Mouse (Mus musculus) thymus, postnatal 25 days (tissue): ENCODE data around the gene Ninl.

Source experiments
- DNase-seq: peaks from one replicate; pipeline ENCODE4 v3.0.0; 2022

The Ninl gene

DNA sequence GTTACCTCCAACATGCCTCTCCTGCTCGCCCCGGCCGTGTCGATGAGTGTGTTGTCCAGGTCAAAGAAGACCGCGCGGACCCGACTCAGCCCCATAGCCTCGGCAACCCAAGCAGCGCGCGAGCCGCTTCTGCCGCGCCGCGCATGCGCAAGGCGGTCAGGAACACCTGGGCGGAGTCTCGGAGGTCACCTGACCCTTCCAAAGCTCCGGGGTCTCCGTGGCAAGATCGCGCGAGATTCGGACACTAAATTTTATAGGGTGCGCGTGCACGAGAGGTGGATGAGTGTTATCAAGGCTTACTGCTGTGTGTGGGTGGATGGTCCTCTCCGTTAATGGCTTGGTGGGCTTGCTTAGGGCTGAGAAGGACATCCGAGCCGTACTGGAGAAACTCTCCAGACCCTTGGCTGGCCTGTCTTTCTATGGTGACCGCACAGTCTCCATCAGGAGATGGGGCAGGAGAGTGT lies at the start of gene Ninl, which contains the start of gene Nanp:
TSS of gene Ninl (minus strand) at position 151 of the 464 bp plus-strand sequence.
TSS of gene Nanp (minus strand) at position 167 of the 464 bp plus-strand sequence.
- DNase-seq: peak; percentile 93

DNA sequence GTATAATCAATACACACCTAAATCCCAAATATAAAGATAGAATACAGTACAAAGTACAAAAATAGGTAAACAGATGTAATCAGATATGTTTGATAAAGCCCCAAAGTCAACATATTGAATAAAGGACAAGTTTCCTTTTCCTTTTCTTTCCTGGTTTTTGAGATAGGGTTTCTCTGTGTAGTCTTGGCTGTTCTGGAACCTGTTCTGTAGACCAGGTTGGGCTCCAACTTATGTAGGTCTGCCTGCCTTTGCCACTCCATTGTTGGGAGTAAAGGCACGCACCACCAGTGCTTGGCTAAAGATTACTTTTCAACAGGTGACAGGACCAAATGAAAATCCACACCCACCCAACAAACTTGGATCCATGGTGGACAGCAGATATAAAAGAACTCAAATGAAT lies 17.5 kb upstream of the Ninl start:
- DNase-seq: no peak

DNA sequence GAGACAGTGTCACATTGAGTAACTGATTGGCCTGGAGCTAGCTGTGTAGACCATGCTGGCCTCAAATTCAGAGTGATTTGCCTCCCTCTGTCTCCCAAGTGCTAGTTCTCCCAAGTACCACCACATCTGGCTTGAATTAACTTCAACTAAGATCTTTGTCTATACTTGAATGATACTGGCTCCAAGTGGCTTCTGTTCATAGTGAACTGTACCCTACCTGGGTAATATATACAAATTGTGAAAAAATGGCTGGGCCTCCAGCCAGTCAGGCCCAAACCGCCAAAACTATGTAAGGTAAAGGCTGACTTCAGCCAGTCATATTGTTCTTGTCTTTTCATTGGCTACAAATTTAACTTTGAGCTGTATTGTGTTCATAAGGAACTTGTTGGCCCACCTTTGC lies 1.2 kb upstream of the Ninl start:
- no peak for DNase-seq

DNA sequence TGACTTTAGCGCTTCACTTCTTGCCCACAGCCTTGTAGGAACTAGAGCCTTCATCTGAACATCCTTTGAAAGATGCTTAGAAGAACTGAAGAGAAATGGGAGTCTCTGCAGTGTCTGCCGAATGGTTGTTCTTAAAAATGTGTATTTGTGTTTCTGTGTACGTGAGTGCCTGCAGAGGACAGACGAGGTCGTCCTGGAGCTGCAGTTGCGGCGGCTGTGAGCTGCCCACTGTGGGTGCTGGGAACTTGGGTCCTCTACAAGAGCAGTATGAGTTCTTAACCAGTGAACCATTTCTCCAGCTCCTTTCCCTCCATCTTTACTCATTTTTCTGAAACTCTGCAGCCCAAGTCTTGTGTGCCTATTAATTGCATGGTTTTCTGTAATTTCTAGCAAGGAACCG lies 544 bp upstream of the Ninl start:
- DNase-seq: no peak

DNA sequence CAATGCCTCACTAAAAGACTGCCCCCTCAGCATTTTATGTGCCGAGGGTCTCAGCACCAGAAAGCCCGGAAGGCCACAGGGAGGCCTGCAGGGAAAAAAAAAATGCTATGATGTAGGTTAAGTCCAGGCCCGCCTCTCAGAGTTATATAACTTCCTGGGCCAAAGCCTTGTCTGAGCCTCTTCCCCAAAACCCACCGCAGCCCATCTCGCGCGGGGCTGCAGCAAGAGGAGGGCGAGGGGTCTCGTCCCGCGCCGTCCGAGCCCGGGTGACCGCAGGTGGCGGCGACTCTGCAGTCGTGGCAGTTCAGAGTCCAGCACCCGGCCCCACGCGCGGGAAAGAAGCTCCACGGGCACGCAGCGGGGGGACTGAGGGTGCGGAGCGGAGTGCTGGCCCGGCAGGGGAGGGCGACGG lies 365 bp downstream of the Ninl start:
- DNase-seq: no peak

DNA sequence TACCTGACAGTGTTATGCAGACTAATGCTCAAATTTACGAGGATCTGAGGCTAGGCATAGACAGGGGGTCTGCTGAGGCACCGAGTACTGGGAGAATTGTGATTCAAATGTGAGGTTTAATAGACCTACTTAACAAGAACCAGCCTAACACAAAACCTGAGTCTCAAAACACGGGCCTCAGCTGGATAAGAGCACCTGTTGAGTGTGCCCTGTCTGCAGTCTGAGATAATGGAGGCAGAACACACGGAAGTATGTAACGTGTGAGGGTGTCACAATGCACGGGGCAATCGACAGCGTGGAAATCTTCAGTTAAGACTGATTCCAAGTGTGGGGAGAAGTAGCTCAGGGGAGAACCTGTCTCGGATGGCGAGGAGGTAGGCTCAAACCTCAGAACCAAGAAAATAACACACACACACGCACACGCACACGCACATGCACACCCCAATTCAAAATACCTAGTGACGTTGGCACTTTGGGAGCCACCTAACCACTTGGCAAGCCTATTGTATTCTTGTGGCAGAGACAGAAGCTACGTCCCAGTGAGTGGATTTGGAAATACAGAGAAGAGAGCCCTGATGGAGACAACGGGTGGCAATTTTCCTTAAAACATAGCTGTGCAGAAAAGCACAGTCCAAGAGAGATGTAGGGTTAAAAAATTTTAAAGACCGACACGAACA lies 1.2 kb downstream of the Ninl start:
- no peak for DNase-seq

DNA sequence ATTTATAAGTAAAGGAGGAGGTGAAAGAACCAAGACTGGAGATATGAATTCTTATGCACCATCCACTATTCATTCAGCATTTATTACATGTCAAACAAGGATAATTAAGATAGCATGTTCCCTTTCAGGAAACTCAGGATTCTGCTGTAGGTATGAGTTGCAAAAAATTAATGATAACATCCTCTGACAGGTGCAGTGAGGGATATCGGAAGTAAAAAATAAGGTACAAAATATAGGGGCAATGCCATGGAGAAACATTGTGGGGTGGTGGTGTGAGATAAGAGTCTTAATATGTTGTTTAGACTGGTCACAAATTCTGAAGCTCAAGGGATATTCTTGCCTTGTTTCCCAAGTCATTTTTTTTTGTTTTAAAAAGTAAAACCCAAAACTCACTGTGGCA lies 1.9 kb downstream of the Ninl start:
- DNase-seq: no peak

DNA sequence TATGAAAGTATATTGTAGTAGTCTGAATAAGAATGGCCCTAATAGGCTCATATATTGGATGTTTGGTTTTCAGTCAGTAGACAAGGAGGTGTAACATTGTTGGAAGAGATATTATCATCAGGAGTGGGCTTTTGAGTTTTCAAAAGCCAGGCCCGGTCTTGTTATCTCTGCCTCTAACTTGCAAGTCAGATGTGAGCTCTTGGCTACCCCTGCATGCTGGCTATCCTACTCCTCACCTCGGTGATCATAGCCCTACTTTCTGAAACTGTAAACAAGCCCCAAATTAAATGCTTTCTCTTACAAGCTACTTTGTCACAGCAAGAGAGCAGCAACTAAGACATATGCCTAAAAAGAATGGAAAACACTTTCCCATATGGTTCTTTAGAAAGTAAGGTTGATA lies 2.5 kb downstream of the Ninl start:
- DNase-seq: no peak

DNA sequence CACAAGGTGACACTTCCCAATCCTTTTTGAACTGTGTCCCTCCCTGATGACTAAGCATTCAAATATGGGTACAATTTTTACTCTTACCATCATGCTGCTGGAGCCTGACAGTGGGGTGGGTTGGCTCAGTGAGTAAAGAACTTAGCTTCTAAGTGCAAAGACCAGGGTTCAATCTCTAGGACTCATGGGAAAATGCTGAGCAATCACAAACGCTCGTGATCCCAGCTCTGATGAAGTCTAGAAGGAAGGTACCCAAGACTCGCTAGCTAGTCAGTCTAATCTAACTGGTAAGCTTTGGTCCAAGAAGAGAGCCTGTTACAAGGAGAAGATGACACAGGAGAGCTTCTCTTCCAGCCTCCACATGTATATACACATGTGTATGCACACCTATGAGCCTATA lies 4.7 kb downstream of the Ninl start:
- DNase-seq: no peak

DNA sequence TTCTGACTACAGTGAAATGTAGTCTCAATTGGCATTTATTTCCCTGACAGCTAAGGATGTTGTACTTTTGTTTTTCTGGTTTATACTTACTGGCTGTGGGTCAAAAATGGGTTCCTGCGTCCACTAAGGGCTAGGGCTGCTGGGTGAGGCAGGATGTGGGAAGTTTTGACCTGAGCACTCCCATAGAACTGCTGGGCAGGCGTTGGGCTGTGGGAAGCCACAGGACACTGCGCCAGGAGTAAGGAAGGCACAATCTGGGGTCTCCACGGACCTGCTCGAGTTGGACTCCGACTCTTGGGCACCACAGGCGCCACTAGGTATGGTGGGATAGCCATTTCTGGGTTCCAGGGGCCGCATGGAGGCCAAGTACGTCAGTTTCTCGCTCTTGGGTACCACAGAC lies 18.0 kb downstream of the Ninl start:
- no peak for DNase-seq

DNA sequence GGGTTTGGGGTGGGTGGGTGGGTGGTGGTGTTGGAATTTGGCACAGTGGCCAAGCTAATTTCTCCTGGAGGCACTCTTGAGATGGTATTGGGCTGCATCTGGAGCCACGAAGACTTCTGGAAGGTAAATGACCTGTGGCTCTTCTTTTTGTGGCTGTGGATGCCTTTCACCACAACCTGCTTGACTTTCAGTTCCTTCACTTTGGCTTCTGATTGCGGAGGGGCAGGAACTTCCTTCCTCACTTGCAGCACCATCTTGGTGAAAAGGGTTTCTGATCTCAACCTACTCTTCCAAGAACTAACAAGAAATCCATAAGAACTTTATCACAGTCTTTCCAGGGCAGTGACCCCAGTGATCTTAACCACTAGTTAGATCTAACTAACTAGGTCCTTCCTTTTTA lies 23.9 kb downstream of the Ninl start:
- no peak for DNase-seq

DNA sequence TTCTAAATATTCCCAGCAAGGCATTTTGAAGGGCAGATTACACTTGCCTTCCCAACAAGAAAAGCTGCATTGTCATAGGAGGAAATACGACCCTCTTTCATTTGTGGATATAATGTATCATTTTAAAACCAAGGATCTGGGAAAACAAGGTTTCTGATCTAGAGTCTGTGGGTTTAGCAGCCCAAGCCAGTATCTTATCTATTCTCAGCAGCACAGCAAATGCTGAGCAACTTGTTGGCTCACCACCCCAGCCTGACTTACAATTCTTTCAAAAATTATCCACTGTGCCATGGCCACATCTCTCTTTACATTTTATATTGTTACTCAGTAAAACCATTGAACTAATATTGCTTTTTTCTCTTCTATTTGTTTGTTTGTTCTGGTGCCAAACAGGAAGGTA lies 27.9 kb downstream of the Ninl start:
- no peak for DNase-seq

DNA sequence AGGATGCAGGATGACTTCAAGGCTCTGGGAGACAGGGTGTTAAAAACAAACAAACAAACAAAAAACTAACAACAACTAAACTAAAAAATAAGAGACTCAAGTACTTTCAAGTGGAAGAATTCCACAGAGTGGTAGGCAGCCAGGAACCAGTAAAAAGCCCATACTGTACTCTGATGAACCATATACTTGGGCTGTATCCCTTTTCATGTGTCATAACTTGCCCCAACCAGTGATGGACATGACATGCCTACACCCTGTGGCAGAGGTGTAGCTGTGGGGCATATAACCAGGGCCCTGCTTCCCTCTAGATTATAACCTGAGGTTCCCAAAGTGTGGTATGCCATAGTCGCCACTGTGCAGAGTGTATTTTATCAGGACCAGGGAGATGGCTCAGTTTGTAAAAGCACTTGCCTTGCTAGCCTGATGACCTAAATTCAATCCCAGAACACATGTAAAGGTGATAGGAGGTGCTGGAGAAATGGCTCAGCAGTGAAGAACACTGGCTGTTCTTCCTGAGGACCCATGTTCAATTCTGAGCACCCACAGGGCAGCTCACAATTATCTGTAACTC lies 29.6 kb downstream of the Ninl start:
- no peak for DNase-seq

DNA sequence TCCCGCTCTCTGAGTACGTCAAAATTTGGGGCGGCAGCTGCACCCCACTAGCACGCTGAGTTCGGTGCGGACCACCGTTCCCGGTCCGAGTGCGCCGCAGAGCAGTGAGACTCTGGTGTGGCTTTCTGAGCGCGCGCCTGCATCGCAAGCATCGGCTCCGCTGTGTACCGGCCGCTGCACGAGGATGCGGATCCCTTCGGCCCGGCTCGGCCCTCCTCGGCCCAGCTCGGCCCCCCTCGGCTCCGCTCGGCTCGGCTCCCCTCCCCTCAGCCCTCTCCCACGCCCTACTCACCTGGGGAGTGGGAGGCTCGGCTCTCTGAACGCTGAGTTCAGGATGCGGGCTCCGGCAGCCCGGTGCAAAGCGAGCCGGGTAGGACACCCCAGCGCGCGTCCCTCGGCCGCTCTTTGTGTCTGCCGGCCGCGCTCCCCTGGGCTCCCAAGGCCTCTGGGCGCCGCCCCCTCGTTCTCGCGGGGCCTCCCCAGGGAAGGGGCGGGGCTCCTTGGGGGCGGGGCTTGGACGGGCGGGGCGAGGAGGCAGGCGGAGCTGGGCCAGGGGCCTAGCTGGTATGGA lies 30.2 kb downstream of the Ninl start:
- peak; percentile 23 for DNase-seq

DNA sequence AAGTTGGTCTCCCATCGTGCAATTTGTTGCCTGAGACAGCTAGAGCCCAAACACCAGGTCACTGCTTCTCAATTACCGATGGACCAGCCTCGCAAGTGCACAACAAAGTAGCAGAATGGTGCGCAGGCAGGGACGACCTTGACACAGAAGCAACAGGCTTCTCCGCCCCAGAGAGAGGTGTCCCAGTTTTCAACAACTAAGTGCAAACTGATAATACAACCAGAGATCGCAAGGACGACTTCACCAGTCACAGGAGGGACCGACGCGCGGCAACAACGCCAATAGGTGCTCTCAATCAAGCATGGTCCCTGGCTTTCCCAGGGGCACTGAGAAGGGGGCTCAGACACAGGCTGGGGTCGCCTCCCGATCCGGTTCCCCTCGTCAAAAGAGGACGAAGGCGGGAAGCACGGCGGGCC lies 30.7 kb downstream of the Ninl start:
- DNase-seq: no peak

DNA sequence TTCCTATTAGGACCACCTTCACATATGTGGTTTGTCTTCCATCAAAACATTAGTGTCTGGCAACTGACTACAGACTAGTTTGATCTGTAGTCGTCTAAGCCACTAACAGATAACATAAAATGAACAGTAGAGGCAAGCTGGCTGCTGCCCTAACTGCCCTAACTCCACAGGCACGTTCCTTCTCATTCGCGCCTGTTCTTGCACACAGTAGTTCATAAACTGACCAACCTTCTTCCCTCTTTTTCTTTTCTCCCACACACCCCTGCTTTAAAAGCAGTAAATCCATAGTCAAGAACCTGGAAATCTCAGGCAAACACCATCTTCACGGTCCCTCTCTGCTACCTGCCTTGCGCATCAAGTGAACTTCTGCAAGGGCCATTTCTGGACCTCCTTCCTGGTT lies 31.2 kb downstream of the Ninl start:
- no peak for DNase-seq

DNA sequence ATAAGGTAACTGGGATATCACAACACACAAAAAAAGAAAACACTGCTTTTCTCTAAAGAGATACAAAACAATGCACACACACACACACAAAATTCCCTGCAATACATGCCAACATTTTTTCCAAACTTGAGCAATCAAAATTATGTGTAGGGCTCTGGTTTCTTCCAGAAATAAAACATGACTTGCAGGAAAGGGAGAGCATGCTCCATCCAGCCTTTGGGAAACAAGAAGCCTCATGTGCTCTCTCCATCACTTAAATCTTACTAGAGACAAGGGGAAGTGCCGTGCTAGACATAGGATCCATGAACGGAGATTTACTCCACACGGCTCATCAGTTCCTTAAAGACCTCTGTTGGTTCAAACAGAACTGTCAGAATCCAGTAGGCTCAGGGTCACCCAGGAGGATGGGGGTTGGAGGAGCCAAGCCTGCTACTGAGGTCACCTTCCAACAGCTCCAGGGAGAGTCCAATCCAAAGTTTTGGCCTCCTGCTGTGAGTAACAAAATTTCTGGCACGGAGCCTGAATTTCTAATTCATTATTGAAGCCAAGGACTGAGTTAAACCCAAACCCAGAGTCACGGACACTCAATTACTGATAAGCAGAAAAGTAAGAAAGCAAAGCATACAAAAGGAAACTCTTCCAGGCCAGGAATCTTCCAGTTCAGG lies 32.8 kb downstream of the Ninl start:
- no peak for DNase-seq

DNA sequence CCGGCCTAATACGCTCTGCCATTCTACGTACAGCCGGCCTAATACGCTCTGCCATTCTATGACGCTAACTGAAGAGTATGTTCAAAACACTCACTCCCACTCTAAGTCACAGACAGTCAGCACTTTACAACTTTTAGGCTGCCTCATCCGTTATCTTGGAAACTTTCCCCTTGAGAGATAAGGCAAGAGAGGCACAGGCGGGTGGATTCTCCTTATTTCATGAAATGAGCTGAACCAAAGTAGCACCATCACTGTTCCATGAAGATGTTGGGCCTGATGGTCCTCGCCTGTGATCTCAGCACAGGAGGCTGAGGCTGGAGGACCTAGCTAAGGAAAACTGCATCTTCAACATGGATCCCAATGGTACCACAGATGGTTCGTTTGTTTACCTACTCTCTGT lies 34.8 kb downstream of the Ninl start:
- no peak for DNase-seq

DNA sequence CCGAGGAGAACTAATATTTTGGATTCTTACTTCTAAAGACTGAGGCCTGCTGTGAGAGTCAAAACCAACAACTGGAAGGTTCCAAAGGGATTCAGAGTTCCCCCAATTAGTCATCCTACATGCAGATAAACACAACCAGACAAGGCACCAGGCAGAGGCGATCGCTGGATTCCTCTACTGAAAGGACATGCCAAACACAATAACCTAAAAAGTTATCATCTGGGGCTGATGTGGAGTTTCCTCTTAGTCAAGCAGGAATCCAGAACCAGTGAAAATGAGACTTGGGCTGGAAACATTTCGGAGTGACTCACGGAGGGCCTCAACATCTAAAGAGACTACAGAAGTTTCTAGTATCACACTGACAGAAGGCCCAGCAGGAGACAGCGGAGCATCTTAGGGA lies 35.4 kb downstream of the Ninl start:
- DNase-seq: no peak

DNA sequence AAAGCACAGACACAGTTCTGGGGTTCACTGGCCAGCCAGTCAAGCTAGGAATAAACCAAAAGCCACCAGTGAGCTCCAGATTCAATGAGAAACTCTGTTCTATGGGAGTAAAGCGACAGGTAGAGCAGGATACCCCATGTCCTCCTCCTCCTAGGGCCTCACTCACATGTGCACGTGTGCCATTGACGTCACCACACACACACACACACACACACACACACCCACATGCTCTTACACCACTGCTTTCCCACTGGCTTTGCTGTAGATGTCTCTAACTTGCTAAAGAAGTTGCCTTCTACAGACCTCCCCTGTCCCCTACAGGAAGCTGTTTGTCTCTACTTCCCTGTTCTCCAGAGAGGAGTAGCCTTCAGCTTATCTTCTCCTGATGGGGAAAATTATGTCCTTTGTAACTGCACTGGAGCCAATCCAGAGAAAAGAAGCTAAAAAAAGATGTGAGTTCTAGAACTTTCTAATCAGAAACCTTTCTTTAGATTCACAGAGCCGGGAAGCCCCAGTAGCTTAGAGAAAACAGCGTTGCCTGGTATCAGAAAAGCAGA lies 37.5 kb downstream of the Ninl start:
- no peak for DNase-seq

DNA sequence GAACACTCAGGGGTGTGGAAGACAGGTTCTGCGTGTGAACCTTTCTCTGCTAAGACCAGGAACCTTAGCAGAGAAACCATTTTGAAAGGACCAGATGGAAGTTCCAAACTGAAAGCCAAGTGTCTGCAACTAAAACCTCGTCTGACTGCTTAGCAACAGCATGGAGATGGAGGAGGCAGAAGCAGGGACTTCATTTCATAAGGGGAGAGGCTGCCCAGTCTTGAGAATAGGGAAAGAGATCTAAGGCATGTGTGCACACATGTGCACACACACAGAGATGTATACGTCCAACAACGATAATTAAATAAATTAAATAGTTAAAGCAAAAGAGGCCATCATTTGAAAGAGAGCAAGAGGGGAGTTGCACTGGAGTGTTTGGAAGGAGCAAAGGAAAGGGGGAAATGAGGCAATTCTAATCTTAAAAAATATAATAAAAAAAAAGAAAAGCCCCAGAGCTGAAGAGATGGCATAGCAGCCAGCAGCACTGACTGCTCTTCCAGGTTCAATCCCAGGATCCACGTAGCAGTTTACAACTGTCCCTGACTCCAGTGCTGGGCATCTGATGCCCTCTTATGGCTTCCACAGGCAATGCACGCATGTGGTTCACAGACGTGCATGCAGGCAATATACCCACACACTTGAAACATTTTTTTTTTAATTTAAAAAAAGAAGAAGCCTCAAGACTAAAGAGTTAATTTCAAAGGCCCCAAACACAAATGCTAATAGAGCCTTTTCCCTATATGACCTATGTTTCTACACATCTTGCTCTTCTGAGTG lies 38.6 kb downstream of the Ninl start:
- peak; percentile 17 for DNase-seq

DNA sequence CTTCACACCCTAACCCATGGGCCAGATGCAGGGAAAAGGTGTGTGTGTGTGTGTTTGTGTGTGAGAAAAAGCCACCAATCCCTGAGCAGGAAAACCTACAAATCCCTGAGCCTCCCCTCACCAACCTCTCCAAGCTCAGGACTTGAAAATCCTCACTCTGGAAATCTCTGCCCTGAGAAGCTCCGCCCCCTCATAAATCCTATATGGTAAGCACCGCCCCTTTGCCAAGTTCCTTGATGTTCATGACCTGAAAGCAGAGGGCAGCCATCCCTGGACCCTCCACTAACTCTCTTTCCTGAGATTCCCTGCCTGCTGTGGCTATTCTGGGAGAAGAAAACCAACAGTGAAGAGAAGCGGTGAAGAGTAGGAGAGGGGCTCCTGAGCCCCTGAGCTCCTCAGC lies 40.2 kb downstream of the Ninl start:
- DNase-seq: no peak

DNA sequence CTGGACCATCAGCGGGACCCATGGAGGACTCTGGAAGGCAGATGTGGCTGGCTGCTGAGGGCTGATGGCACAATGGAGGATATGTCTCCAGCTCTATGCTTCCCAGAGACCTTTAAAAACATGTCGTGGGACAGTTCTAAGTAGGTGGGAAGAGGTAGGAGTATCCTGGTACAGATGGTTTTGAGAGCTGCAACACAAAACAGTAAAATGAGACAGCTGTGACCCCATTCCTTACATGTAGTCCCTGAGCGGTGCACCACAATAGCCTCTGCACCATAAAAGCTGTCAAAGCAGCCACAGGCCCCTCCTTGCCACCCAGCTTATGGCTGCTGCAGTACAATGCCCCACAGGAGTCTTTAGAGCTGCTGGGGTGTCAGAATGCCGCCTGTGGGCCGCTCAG lies 41.6 kb downstream of the Ninl start:
- DNase-seq: no peak
